Mouse (Mus musculus) forebrain, embryonic 15.5 days (tissue): ENCODE measurements around the gene Gm9507. TPM values are rescaled to one million over a fixed set of nuclear protein-coding genes. Genes with fewer than 3 reads are reported as not detected.
"Not testable (repeated sequence)": the region's sequence is repeated elsewhere in the genome, so short reads cannot be mapped to it uniquely, and the experiment has no call there.

Source experiments
- ATAC-seq: fragments of 200-750 bp; cut with Nextera tagmentation; replicated peaks from 2 replicates; pipeline ENCODE4 v1.8.0; 2017; ENCODE audit warnings: mild to moderate bottlenecking, moderate TSS enrichment, moderate library complexity
- H3K27ac ChIP-seq: fragments of 300-500 bp; sonication (generic); replicated peaks from 2 replicates; pipeline ENCODE4 v1.5.1; 2015; ENCODE audit warnings: mild to moderate bottlenecking, inconsistent platforms
- H3K27me3 ChIP-seq: fragments of 300-500 bp; sonication (generic); 2 replicates; pipeline ENCODE4 v1.6.1; 2015; ENCODE audit warnings: inconsistent platforms
- H3K36me3 ChIP-seq: fragments of 300-500 bp; sonication (generic); 2 replicates; pipeline ENCODE4 v1.6.1; 2015; ENCODE audit warnings: mild to moderate bottlenecking, inconsistent platforms
- H3K4me1 ChIP-seq: fragments of 300-500 bp; sonication (generic); 2 replicates; pipeline ENCODE4 v1.6.1; 2015; ENCODE audit warnings: inconsistent platforms
- H3K4me2 ChIP-seq: fragments of 300-500 bp; sonication (generic); replicated peaks from 2 replicates; pipeline ENCODE4 v1.6.1; 2015; ENCODE audit warnings: mild to moderate bottlenecking, inconsistent platforms
- H3K4me3 ChIP-seq: fragments of 300-500 bp; sonication (generic); 2 replicates; pipeline ENCODE4 v1.5.1; 2015; ENCODE audit warnings: mild to moderate bottlenecking, inconsistent platforms
- H3K9ac ChIP-seq: fragments of 300-500 bp; sonication (generic); replicated peaks from 2 replicates; pipeline ENCODE4 v1.6.1; 2015; ENCODE audit warnings: mild to moderate bottlenecking, inconsistent platforms
- H3K9me3 ChIP-seq: fragments of 300-500 bp; sonication (generic); 2 replicates; pipeline ENCODE4 v1.6.1; 2016; ENCODE audit warnings: inconsistent platforms
- WGBS: fragments of 180-500 bp; shearing (Covaris S2); methylation state at CpG from one replicate; pipeline ENCODE4 v1.1.7; 2015; ENCODE audit warnings: mixed read lengths; 5-methylcytosine and 5-hydroxymethylcytosine counted together
- polyA plus RNA-seq: library from polyadenylated mRNA; unstranded; fragments of >200 nt; fragmentation: Nextera tagmentation; extraction: Ambion mirVana; gene quantifications from 2 replicates; pipeline ENCODE4 v1.2.1, GENCODE M21; 2015

Gm9507 gene
- polyA plus RNA-seq, 1 experiment from 2014 or later: not detected

GRCm38 (mm10) chr10:77798921-77799508, 12.6 kb downstream of the Gm9507 start, which contains the start of gene Gm19668:
Gene Gm19668 (minus strand): TSS chr10:77799133.
- H3K9me3 ChIP-seq: no peaks in the 10 kb centered on the region
- H3K4me2 ChIP-seq: no peak within 1 kb of the TSS
- H3K4me3 ChIP-seq: no peak within 1 kb of the TSS
- WGBS: 61% methylated on average over 8 of the region's 8 CpGs
- no peak for ATAC-seq
- no peak within 1 kb of the TSS for H3K9ac ChIP-seq
- H3K36me3 ChIP-seq: no peaks in the 10 kb centered on the region
- H3K27me3 ChIP-seq: no peaks in the 10 kb centered on the region
- H3K27ac ChIP-seq: peak within 1 kb of the TSS; percentile 48; the same call in 1 of the 2 replicates
- H3K4me1 ChIP-seq: no peaks in the 10 kb centered on the region

DNA sequence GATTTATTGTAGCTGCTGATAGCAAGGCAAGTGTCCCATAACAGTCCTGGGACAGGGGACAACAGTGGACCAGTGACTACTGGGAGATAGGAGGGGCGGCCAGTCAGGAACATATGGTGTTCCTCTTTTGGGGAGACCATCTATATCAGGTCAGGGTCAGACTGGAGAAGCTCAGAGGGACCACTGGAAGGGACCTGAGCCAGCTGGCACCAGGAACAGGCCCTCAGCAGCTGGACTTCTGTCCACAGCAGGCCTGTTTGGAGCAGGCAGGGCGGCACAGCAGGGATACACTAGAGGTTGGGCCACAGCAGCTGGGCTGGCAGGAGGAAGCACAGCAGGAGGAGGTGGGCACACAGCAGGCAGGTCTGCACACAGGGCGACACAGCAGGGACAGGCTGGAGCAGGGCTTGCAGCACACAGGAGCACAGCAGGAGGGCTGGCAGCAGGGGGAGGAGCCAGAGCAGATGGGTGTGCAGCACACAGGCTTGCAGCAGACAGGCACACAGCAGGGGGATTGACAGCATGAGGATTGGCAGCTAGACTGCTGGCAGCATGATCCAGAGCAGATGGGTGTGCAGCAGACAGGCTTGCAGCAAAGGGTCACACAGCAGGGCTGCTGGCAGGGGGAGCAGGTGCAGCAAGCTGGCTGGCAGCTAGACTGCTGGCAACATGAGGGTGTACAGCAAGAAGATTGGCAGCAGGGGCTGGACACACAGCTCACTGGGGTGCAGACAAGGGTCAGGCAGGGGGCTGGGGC, 13.3 kb downstream of the Gm9507 start:
- H3K36me3 ChIP-seq, H3K4me1 ChIP-seq, H3K27me3 ChIP-seq, H3K4me3 ChIP-seq, H3K9ac ChIP-seq, H3K9me3 ChIP-seq, ATAC-seq, H3K4me2 ChIP-seq: not testable (repeated sequence)
- H3K27ac ChIP-seq: peak overlapping the region; percentile 48; the same call in 1 of the 2 replicates
- 34% methylated on average over 3 of the region's 3 CpGs for WGBS

DNA sequence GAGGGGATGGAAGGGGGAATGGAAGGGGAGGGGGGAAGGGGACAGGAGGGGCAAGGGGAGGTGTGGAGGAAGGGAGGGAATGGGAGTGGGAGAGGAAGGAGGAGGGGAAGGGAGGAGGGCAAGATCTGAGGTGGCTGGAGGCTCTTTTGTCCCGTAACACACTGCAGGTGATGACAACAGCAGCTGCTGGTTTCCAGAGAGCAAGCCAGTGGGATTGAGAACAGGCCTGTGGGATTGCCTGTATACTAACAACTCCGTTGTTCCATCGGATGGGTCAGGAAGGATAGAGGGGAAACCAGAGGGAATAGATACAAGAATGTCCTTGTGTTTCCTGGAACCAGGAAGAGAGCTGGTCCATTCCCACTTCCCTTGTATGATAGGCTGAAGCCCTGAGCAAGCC, 14.0 kb downstream of the Gm9507 start:
- Histone ChIP-seq H3K9me3 (no peaks in the 10 kb centered on the region), H3K9ac (no peak overlapping the region), H3K27ac (peak overlapping the region; percentile 48; the same call in 1 of the 2 replicates), H3K4me1 (no peaks in the 10 kb centered on the region), H3K4me3 (no peak overlapping the region), H3K4me2 (no peak overlapping the region), H3K27me3 (no peaks in the 10 kb centered on the region), H3K36me3 (no peaks in the 10 kb centered on the region)
- WGBS: 15% methylated on average over 3 of the region's 3 CpGs
- ATAC-seq: no peak

GRCm38 (mm10) chr10:77794976-77795375, 16.7 kb downstream of the Gm9507 start, which contains the start of gene Gm9639:
Gene Gm9639 (minus strand): TSS chr10:77795076.
- H3K27ac ChIP-seq: no peak within 1 kb of the TSS
- no peak for ATAC-seq
- no peak within 1 kb of the TSS for H3K4me2 ChIP-seq
- no peaks in the 10 kb centered on the region for H3K9me3 ChIP-seq
- no peaks in the 10 kb centered on the region for H3K36me3 ChIP-seq
- no peaks in the 10 kb centered on the region for H3K4me1 ChIP-seq
- H3K4me3 ChIP-seq: no peak within 1 kb of the TSS
- no peaks in the 10 kb centered on the region for H3K27me3 ChIP-seq
- H3K9ac ChIP-seq: no peak within 1 kb of the TSS
- WGBS: 58% methylated on average over 2 of the region's 2 CpGs

GRCm38 (mm10) chr10:77788621-77789020, 23.0 kb downstream of the Gm9507 start:
- Histone ChIP-seq H3K4me1 (no peaks in the 10 kb centered on the region), H3K27me3 (no peaks in the 10 kb centered on the region), H3K4me2 (no peak overlapping the region), H3K4me3 (no peak overlapping the region), H3K9ac (no peak overlapping the region), H3K36me3 (no peaks in the 10 kb centered on the region), H3K27ac (no peak overlapping the region), H3K9me3 (no peaks in the 10 kb centered on the region)
- WGBS: 88% methylated on average over 2 of the region's 2 CpGs
- no peak for ATAC-seq

DNA sequence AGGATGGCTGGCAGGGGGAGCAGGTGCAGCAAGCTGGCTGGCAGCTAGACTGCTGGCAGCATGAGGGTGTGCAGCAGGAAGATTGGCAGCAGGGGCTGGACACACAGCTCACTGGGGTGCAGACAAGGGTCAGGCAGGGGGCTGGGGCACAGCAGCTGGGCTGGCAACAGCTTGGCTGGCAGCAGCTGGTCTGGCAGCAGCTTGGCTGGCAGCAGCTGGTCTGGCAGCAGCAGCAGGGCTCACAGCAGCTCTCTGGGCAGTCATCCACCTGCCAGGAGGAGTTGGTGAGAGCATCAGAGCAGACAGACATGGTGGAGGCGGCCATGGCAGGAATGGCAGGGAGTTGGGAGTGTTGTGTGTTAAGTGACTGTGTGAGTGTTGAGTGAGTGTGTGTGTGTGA, 23.8 kb downstream of the Gm9507 start, which contains the start of gene Gm7137:
Gm7137 (minus strand) TSS at position 325 of the 400 bp plus-strand sequence.
- not testable (repeated sequence) for H3K36me3 ChIP-seq, H3K4me3 ChIP-seq, H3K9ac ChIP-seq, H3K27ac ChIP-seq, H3K9me3 ChIP-seq, ATAC-seq, H3K27me3 ChIP-seq, H3K4me1 ChIP-seq, H3K4me2 ChIP-seq
- WGBS: 41% methylated on average over 1 of the region's 1 CpGs

DNA sequence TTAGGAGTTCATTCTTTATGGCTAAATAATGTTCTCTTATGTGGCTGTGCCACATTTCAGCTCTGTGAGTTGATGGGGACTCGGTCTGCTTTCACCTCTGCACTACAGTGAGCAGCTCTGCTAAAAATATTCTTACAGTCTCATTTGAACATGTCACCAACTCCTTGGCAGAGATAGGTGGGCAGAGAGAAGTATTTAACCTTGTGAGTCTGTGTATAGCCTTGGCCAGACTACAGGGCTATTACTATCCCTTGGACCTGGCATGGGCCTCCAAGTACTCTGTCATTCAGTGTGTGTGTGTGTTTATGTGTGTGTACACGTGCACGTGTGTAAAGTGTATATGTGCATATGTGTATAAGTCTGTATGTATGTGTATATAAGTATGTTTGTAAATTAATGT, 28.2 kb downstream of the Gm9507 start:
- WGBS: 89% methylated on average over 3 of the region's 3 CpGs
- not testable (repeated sequence) for H3K4me2 ChIP-seq, H3K9me3 ChIP-seq, H3K4me3 ChIP-seq, H3K27me3 ChIP-seq, H3K4me1 ChIP-seq, H3K9ac ChIP-seq, H3K27ac ChIP-seq, ATAC-seq, H3K36me3 ChIP-seq

GRCm38 (mm10) chr10:77782442-77782841, 29.2 kb downstream of the Gm9507 start, which contains the start of gene Gm3250:
Gene Gm3250 (minus strand): TSS chr10:77782542.
- not testable (repeated sequence) for ATAC-seq, H3K27ac ChIP-seq
- WGBS: 75% methylated on average over 1 of the region's 1 CpGs

GRCm38 (mm10) chr10:77776844-77777243, 34.8 kb downstream of the Gm9507 start, which contains the start of gene Gm7138:
Gene Gm7138 (minus strand): TSS chr10:77776944.
- H3K4me3 ChIP-seq, H3K27ac ChIP-seq, ATAC-seq, H3K4me2 ChIP-seq, H3K27me3 ChIP-seq, H3K9me3 ChIP-seq, H3K36me3 ChIP-seq, H3K9ac ChIP-seq, H3K4me1 ChIP-seq: not testable (repeated sequence)
- 56% methylated on average over 1 of the region's 1 CpGs for WGBS

More at GRCm38 (mm10) chr10:77782442-77782841, 29.2 kb downstream of the Gm9507 start, which contains the start of gene Gm3250:
- not testable (repeated sequence) for H3K27me3 ChIP-seq, H3K4me2 ChIP-seq, H3K9me3 ChIP-seq, H3K9ac ChIP-seq, H3K4me3 ChIP-seq, H3K36me3 ChIP-seq, H3K4me1 ChIP-seq

GRCm38 (mm10) chr10:77772142-77772541, 39.5 kb downstream of the Gm9507 start:
- not testable (repeated sequence) for H3K4me3 ChIP-seq, H3K36me3 ChIP-seq, H3K4me1 ChIP-seq, ATAC-seq, H3K9ac ChIP-seq, H3K27me3 ChIP-seq, H3K4me2 ChIP-seq, H3K27ac ChIP-seq, H3K9me3 ChIP-seq
- 97% methylated on average over 3 of the region's 3 CpGs for WGBS

DNA sequence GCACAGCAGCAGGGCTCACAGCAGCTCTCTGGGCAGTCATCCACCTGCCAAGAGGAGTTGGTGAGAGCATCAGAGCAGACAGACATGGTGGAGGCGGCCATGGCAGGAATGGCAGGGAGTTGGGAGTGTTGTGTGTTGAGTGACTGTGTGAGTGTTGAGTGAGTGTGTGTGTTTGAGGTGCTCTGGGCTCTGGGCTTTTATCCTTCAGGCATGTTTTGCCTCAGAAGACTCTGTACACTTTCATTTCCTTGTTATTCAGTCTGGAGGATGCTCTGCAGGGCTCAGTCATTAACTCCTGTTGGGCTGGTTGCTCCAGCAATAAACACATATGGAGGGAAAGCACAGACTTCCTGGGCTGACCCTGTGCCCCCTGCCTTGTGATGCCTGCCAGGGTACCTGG, 40.4 kb downstream of the Gm9507 start, which contains the start of gene Gm3238:
Gm3238 (minus strand) TSS at position 101 of the 400 bp plus-strand sequence.
- not testable (repeated sequence) for H3K27me3 ChIP-seq, H3K4me2 ChIP-seq, H3K9me3 ChIP-seq, H3K9ac ChIP-seq, H3K36me3 ChIP-seq, H3K4me3 ChIP-seq, ATAC-seq, H3K4me1 ChIP-seq
- WGBS: 83% methylated on average over 1 of the region's 1 CpGs
- 0 out of 2 replicates have a peak within 1 kb of the TSS, but pooled peaks have one; percentile 11 for H3K27ac ChIP-seq

GRCm38 (mm10) chr10:77769727-77770126, 41.9 kb downstream of the Gm9507 start:
- H3K9ac ChIP-seq: no peak overlapping the region
- H3K4me3 ChIP-seq: no peak overlapping the region
- no peaks in the 10 kb centered on the region for H3K27me3 ChIP-seq
- no peaks in the 10 kb centered on the region for H3K9me3 ChIP-seq
- no peak overlapping the region for H3K27ac ChIP-seq
- no peak for ATAC-seq
- H3K4me2 ChIP-seq: no peak overlapping the region
- H3K4me1 ChIP-seq: no peaks in the 10 kb centered on the region
- WGBS: 87% methylated on average over 1 of the region's 1 CpGs
- no peaks in the 10 kb centered on the region for H3K36me3 ChIP-seq
